Mouse (Mus musculus): Measurements from ENCODE around the gene Arid3a.

- TF ChIP-seq CTCF (IDR thresholded peaks at IDR 0.05; ENCODE audit: borderline replicate concordance, insufficient read depth, low read depth, low read length) (no peak), POLR2A (IDR thresholded peaks at IDR 0.05; ENCODE audit: borderline replicate concordance, insufficient read depth, low read length) (peak; percentile 93)
These were observed 9.9 kb upstream of the Arid3a start, which contains the start of gene Kiss1r for GRCm38 (mm10) chr10:79916808-79917531.

Data from cerebellum, adult 2 months (tissue).